Mouse (Mus musculus): ENCODE measurements at regions not wholly inside any gene's neighbourhood (a gene's known extent, or its start where the extent isn't known, plus 50 kb on each side); places are given as distances from the start of the nearest gene placed in this dataset.

GRCm38 (mm10) chr5:106756937-106757371 lies 59.9 kb upstream of the Zfp644 start:
- ATAC-seq (ENCODE audit: low FRiP score, low read depth): peak; percentile 84
- Histone ChIP-seq H3K9ac (0 out of 2 replicates have a peak overlapping the region, but pooled peaks have one; percentile 17), H3K9me3 (no peaks in the 10 kb centered on the region), H3K36me3 (no peaks in the 10 kb centered on the region), H3K4me3 (peak overlapping the region; percentile 22; the same call in 1 of the 2 replicates), H3K4me1 (peaks cover 15% of the 10 kb centered on the region), H3K27me3 (replicated peaks) (peaks cover 15% of the 10 kb centered on the region), H3K4me2 (replicated peaks) (peak overlapping the region; percentile 61), H3K27ac (no peak overlapping the region)
- WGBS: 4% methylated on average over 10 of the region's 10 CpGs

- no peak overlapping the region for H3K9ac ChIP-seq
- H3K4me3 ChIP-seq: no peak overlapping the region
- no peak overlapping the region for H3K27ac ChIP-seq
- no peak for ATAC-seq (ENCODE audit: low FRiP score, low read depth)
- no peaks in the 10 kb centered on the region for H3K9me3 ChIP-seq
- 88% methylated on average over 1 of the region's 1 CpGs for WGBS
- no peaks in the 10 kb centered on the region for H3K36me3 ChIP-seq
- peaks cover 15% of the 10 kb centered on the region for H3K4me1 ChIP-seq
- H3K27me3 ChIP-seq (replicated peaks): peaks cover 8% of the 10 kb centered on the region
- H3K4me2 ChIP-seq (replicated peaks): no peak overlapping the region
Measured at GRCm38 (mm10) chr5:106753289-106753688, 56.2 kb upstream of the Zfp644 start.

- no peaks in the 10 kb centered on the region for H3K9me3 ChIP-seq
- no peak overlapping the region for H3K9ac ChIP-seq
- no peak overlapping the region for H3K4me2 ChIP-seq (replicated peaks)
- H3K36me3 ChIP-seq: no peaks in the 10 kb centered on the region
- 95% methylated on average over 2 of the region's 2 CpGs for WGBS
- no peak overlapping the region for H3K27ac ChIP-seq
- no peaks in the 10 kb centered on the region for H3K27me3 ChIP-seq (replicated peaks)
- no peak overlapping the region for H3K4me3 ChIP-seq
- no peaks in the 10 kb centered on the region for H3K4me1 ChIP-seq
- no peak for ATAC-seq (ENCODE audit: low FRiP score, low read depth)
Measured at GRCm38 (mm10) chr5:106750168-106750567, 53.1 kb upstream of the Zfp644 start.

GRCm38 (mm10) chr5:106748527-106749138 lies 51.5 kb upstream of the Zfp644 start:
- Histone ChIP-seq H3K36me3 (no peaks in the 10 kb centered on the region), H3K9ac (no peak overlapping the region), H3K4me3 (no peak overlapping the region), H3K4me2 (replicated peaks) (no peak overlapping the region), H3K9me3 (no peaks in the 10 kb centered on the region), H3K27ac (no peak overlapping the region), H3K4me1 (no peaks in the 10 kb centered on the region), H3K27me3 (replicated peaks) (no peaks in the 10 kb centered on the region)
- ATAC-seq (ENCODE audit: low FRiP score, low read depth): no peak
- 67% methylated on average over 12 of the region's 12 CpGs for WGBS

Measured in neural tube, embryonic 12.5 days (tissue).